Mouse (Mus musculus): ENCODE data around the gene Nav2. TPM values are rescaled to one million over a fixed set of nuclear protein-coding genes. Genes with fewer than 3 reads are reported as not detected.

Gene Nav2
- polyA plus RNA-seq, 1 experiment = 1.3 TPM

GRCm38 (mm10) chr7:49322179-49322578, 413.7 kb downstream of the Nav2 start:
- Histone ChIP-seq H3K4me1 (no peaks in the 10 kb centered on the region), H3K9me3 (peaks cover 8% of the 10 kb centered on the region; the same call in 1 of the 2 replicates), H3K36me3 (replicated peaks; ENCODE audit: low read length) (no peaks in the 10 kb centered on the region), H3K4me3 (replicated peaks) (no peak overlapping the region), H3K27me3 (replicated peaks) (no peaks in the 10 kb centered on the region)
- TF ChIP-seq FLI1 (IDR thresholded peaks at IDR 0.05; ENCODE audit: low read length) (no peak), GATA1 (IDR thresholded peaks at IDR 0.05; ENCODE audit: borderline replicate concordance, low read length) (no peak)

GRCm38 (mm10) chr7:49324575-49324974, 416.1 kb downstream of the Nav2 start:
- TF ChIP-seq FLI1 (IDR thresholded peaks at IDR 0.05; ENCODE audit: low read length) (no peak), GATA1 (IDR thresholded peaks at IDR 0.05; ENCODE audit: borderline replicate concordance, low read length) (no peak)
- H3K4me1 ChIP-seq = no peaks in the 10 kb centered on the region
- no peaks in the 10 kb centered on the region for H3K36me3 ChIP-seq (replicated peaks; ENCODE audit: low read length)
- H3K27me3 ChIP-seq (replicated peaks) = no peaks in the 10 kb centered on the region
- H3K4me3 ChIP-seq (replicated peaks) = no peak overlapping the region
- H3K9me3 ChIP-seq = peaks cover 8% of the 10 kb centered on the region; the same call in 1 of the 2 replicates

GRCm38 (mm10) chr7:49326136-49326722, 417.7 kb downstream of the Nav2 start:
- Histone ChIP-seq H3K4me3 (replicated peaks) (no peak overlapping the region), H3K27me3 (replicated peaks) (no peaks in the 10 kb centered on the region), H3K9me3 (peaks cover 8% of the 10 kb centered on the region; the same call in 1 of the 2 replicates), H3K4me1 (no peaks in the 10 kb centered on the region), H3K36me3 (replicated peaks; ENCODE audit: low read length) (no peaks in the 10 kb centered on the region)
- TF ChIP-seq FLI1 (IDR thresholded peaks at IDR 0.05; ENCODE audit: low read length) (no peak), GATA1 (IDR thresholded peaks at IDR 0.05; ENCODE audit: borderline replicate concordance, low read length) (no peak)

- Histone ChIP-seq H3K36me3 (replicated peaks; ENCODE audit: low read length) (no peaks in the 10 kb centered on the region), H3K4me3 (replicated peaks) (no peak overlapping the region), H3K9me3 (peaks cover 8% of the 10 kb centered on the region; the same call in 1 of the 2 replicates), H3K4me1 (no peaks in the 10 kb centered on the region), H3K27me3 (replicated peaks) (no peaks in the 10 kb centered on the region)
- TF ChIP-seq FLI1 (IDR thresholded peaks at IDR 0.05; ENCODE audit: low read length) (no peak), GATA1 (IDR thresholded peaks at IDR 0.05; ENCODE audit: borderline replicate concordance, low read length) (no peak)
Measured at GRCm38 (mm10) chr7:49326967-49327742, 418.6 kb downstream of the Nav2 start.

GRCm38 (mm10) chr7:49330181-49330580, 421.7 kb downstream of the Nav2 start:
- Histone ChIP-seq H3K27me3 (replicated peaks) (no peaks in the 10 kb centered on the region), H3K36me3 (replicated peaks; ENCODE audit: low read length) (no peaks in the 10 kb centered on the region), H3K4me1 (no peaks in the 10 kb centered on the region), H3K4me3 (replicated peaks) (no peak overlapping the region), H3K9me3 (peaks cover 1% of the 10 kb centered on the region; the same call in 1 of the 2 replicates)
- TF ChIP-seq GATA1 (IDR thresholded peaks at IDR 0.05; ENCODE audit: borderline replicate concordance, low read length) (no peak), FLI1 (IDR thresholded peaks at IDR 0.05; ENCODE audit: low read length) (no peak)

GRCm38 (mm10) chr7:49331939-49332338, 423.4 kb downstream of the Nav2 start:
- no peaks in the 10 kb centered on the region; the same call in 1 of the 2 replicates for H3K9me3 ChIP-seq
- TF ChIP-seq GATA1 (IDR thresholded peaks at IDR 0.05; ENCODE audit: borderline replicate concordance, low read length) (no peak), FLI1 (IDR thresholded peaks at IDR 0.05; ENCODE audit: low read length) (no peak)
- H3K4me3 ChIP-seq (replicated peaks) = no peak overlapping the region
- H3K27me3 ChIP-seq (replicated peaks) = no peaks in the 10 kb centered on the region
- H3K36me3 ChIP-seq (replicated peaks; ENCODE audit: low read length) = no peaks in the 10 kb centered on the region
- no peaks in the 10 kb centered on the region for H3K4me1 ChIP-seq

- Histone ChIP-seq H3K4me1 (no peaks in the 10 kb centered on the region), H3K9me3 (no peaks in the 10 kb centered on the region; the same call in 1 of the 2 replicates), H3K27me3 (replicated peaks) (no peaks in the 10 kb centered on the region), H3K36me3 (replicated peaks; ENCODE audit: low read length) (no peaks in the 10 kb centered on the region), H3K4me3 (replicated peaks) (no peak overlapping the region)
- TF ChIP-seq GATA1 (IDR thresholded peaks at IDR 0.05; ENCODE audit: borderline replicate concordance, low read length) (no peak), FLI1 (IDR thresholded peaks at IDR 0.05; ENCODE audit: low read length) (no peak)
Measured at GRCm38 (mm10) chr7:49332644-49333043, 424.1 kb downstream of the Nav2 start.

- TF ChIP-seq GATA1 (IDR thresholded peaks at IDR 0.05; ENCODE audit: borderline replicate concordance, low read length) = no peak
- TF ChIP-seq FLI1 (IDR thresholded peaks at IDR 0.05; ENCODE audit: low read length) = no peak
- no peaks in the 10 kb centered on the region for H3K27me3 ChIP-seq (replicated peaks)
- no peaks in the 10 kb centered on the region for H3K4me1 ChIP-seq
Measured at GRCm38 (mm10) chr7:49334163-49334562, 425.6 kb downstream of the Nav2 start.

GRCm38 (mm10) chr7:49335056-49335455, 426.5 kb downstream of the Nav2 start:
- Histone ChIP-seq H3K27me3 (replicated peaks) (no peaks in the 10 kb centered on the region), H3K4me3 (replicated peaks) (no peak overlapping the region), H3K4me1 (no peaks in the 10 kb centered on the region), H3K9me3 (no peaks in the 10 kb centered on the region; the same call in 1 of the 2 replicates), H3K36me3 (replicated peaks; ENCODE audit: low read length) (no peaks in the 10 kb centered on the region)
- TF ChIP-seq GATA1 (IDR thresholded peaks at IDR 0.05; ENCODE audit: borderline replicate concordance, low read length) (no peak), FLI1 (IDR thresholded peaks at IDR 0.05; ENCODE audit: low read length) (no peak)

More at GRCm38 (mm10) chr7:49334163-49334562, 425.6 kb downstream of the Nav2 start:
- H3K9me3 ChIP-seq = no peaks in the 10 kb centered on the region; the same call in 1 of the 2 replicates
- no peaks in the 10 kb centered on the region for H3K36me3 ChIP-seq (replicated peaks; ENCODE audit: low read length)
- H3K4me3 ChIP-seq (replicated peaks) = no peak overlapping the region

- no peaks in the 10 kb centered on the region; the same call in 1 of the 2 replicates for H3K9me3 ChIP-seq
- H3K4me3 ChIP-seq (replicated peaks) = no peak overlapping the region
- TF ChIP-seq GATA1 (IDR thresholded peaks at IDR 0.05; ENCODE audit: borderline replicate concordance, low read length) = no peak
- H3K36me3 ChIP-seq (replicated peaks; ENCODE audit: low read length) = no peaks in the 10 kb centered on the region
- no peaks in the 10 kb centered on the region for H3K27me3 ChIP-seq (replicated peaks)
- no peaks in the 10 kb centered on the region for H3K4me1 ChIP-seq
Measured at GRCm38 (mm10) chr7:49336725-49337124, 428.2 kb downstream of the Nav2 start.
